Mouse (Mus musculus): ENCODE results near the gene Rabep1.

- TF ChIP-seq EP300 (IDR thresholded peaks at IDR 0.05; ENCODE audit: low read depth) (no peak), CTCF (IDR thresholded peaks at IDR 0.05; ENCODE audit: low read depth) (0 out of 2 replicates have a peak, but pooled peaks have one; percentile 12)
Measured at GRCm38 (mm10) chr11:70802208-70802864, 42.2 kb upstream of the Rabep1 start.
